Mouse (Mus musculus) spleen, postnatal 4 days (tissue): ENCODE results near the gene Acap1.
A peak's percentile ranks its signal among the peaks of the same experiment; 100 is the strongest.

ENCODE experiments used
- DNase-seq, 2 experiments: peaks; one replicate each; pipeline ENCODE4 v3.0.0; 2022; ENCODE audit warnings: low spot score in 2 of 2

The Acap1 gene

GRCm38 (mm10) chr11:69837952-69838713 lies 57.2 kb downstream of the Acap1 start, which contains the start of gene Tmem256:
Gene Tmem256 (plus strand): TSS chr11:69838514.
- DNase-seq: peak; percentile 93 to 94

- DNase-seq: no peak
These were observed 57.8 kb downstream of the Acap1 start, which contains the start of gene Nlgn2 for GRCm38 (mm10) chr11:69837604-69837951. Gene Nlgn2 (minus strand): TSS chr11:69837784.

- peak in 1 of 2 experiments; percentile 72 for DNase-seq
These were observed 58.4 kb downstream of the Acap1 start for GRCm38 (mm10) chr11:69836703-69837576.

GRCm38 (mm10) chr11:69835966-69836335 lies 59.4 kb downstream of the Acap1 start:
- no peak for DNase-seq

- no peak for DNase-seq
These were observed 59.9 kb downstream of the Acap1 start for GRCm38 (mm10) chr11:69835326-69835965.

- peak; percentile 65 to 86 for DNase-seq
These were observed 61.3 kb downstream of the Acap1 start for GRCm38 (mm10) chr11:69834001-69834549.

GRCm38 (mm10) chr11:69833554-69833953 lies 61.8 kb downstream of the Acap1 start:
- no peak for DNase-seq
